Mouse (Mus musculus) neural tube, embryonic 15.5 days (tissue): ENCODE measurements around the gene Vangl1. TPM values are rescaled to one million over a fixed set of nuclear protein-coding genes. Genes with fewer than 3 reads are reported as not detected.
A peak's percentile ranks its signal among the peaks of the same experiment; 100 is the strongest.

Source experiments
- ATAC-seq: fragments of 200-750 bp; cut with Nextera tagmentation; 2 replicates; pipeline ENCODE4 v1.8.0; 2017; ENCODE audit warnings: mild to moderate bottlenecking, moderate TSS enrichment, moderate library complexity; ENCODE audit not compliant: low FRiP score
- H3K27ac ChIP-seq: fragments of 300-500 bp; sonication (generic); replicated peaks from 2 replicates; pipeline ENCODE4 v1.5.1; 2015; ENCODE audit warnings: mild to moderate bottlenecking, inconsistent platforms
- H3K27me3 ChIP-seq: fragments of 300-500 bp; sonication (generic); replicated peaks from 2 replicates; pipeline ENCODE4 v1.6.1; 2015; ENCODE audit warnings: inconsistent platforms
- H3K36me3 ChIP-seq: fragments of 300-500 bp; sonication (generic); 2 replicates; pipeline ENCODE4 v1.6.1; 2015; ENCODE audit warnings: inconsistent platforms
- H3K4me1 ChIP-seq: fragments of 300-500 bp; sonication (generic); 2 replicates; pipeline ENCODE4 v1.6.1; 2015; ENCODE audit warnings: inconsistent platforms
- H3K4me2 ChIP-seq: fragments of 300-500 bp; sonication (generic); 2 replicates; pipeline ENCODE4 v1.6.1; 2015; ENCODE audit warnings: inconsistent platforms, mild to moderate bottlenecking, moderate library complexity
- H3K4me3 ChIP-seq: fragments of 300-500 bp; sonication (generic); replicated peaks from 2 replicates; pipeline ENCODE4 v1.5.1; 2015; ENCODE audit warnings: mild to moderate bottlenecking, inconsistent platforms
- H3K9ac ChIP-seq: fragments of 300-500 bp; sonication (generic); replicated peaks from 2 replicates; pipeline ENCODE4 v1.6.1; 2015; ENCODE audit warnings: mild to moderate bottlenecking, inconsistent platforms
- H3K9me3 ChIP-seq: fragments of 300-500 bp; sonication (generic); replicated peaks from 2 replicates; pipeline ENCODE4 v1.6.1; 2016; ENCODE audit warnings: inconsistent platforms
- WGBS: fragments of 180-500 bp; shearing (Covaris S2); methylation state at CpG from one replicate; pipeline ENCODE4 v1.1.7; 2015; ENCODE audit warnings: mixed read lengths; 5-methylcytosine and 5-hydroxymethylcytosine counted together
- polyA plus RNA-seq: library from polyadenylated mRNA; unstranded; fragments of >200 nt; fragmentation: Nextera tagmentation; extraction: Ambion mirVana; gene quantifications from 2 replicates; pipeline ENCODE4 v1.2.1, GENCODE M21; 2015

The Vangl1 gene
- polyA plus RNA-seq, 1 experiment from 2014 or later = 9.0 TPM

- Histone ChIP-seq H3K4me1 (peaks cover 10% of the 10 kb centered on the region), H3K27ac (no peak overlapping the region), H3K4me2 (no peak overlapping the region), H3K27me3 (0 out of 2 replicates have a peak, but pooled peaks cover 18% of the 10 kb centered on the region), H3K36me3 (peaks cover 5% of the 10 kb centered on the region; the same call in 1 of the 2 replicates), H3K9me3 (no peaks in the 10 kb centered on the region), H3K9ac (no peak overlapping the region), H3K4me3 (no peak overlapping the region)
- 84% methylated on average over 4 of the region's 4 CpGs for WGBS
- no peak for ATAC-seq
Observed at GRCm38 (mm10) chr3:102187401-102187800, 17.1 kb downstream of the Vangl1 start.

- H3K27me3 ChIP-seq = no peaks in the 10 kb centered on the region
- peaks cover 7% of the 10 kb centered on the region for H3K4me1 ChIP-seq
- no peaks in the 10 kb centered on the region for H3K9me3 ChIP-seq
- H3K27ac ChIP-seq = no peak overlapping the region
- WGBS = 72% methylated on average over 5 of the region's 5 CpGs
- no peak for ATAC-seq
- H3K4me2 ChIP-seq = no peak overlapping the region
- H3K9ac ChIP-seq = no peak overlapping the region
- H3K4me3 ChIP-seq = no peak overlapping the region
- peaks cover 5% of the 10 kb centered on the region; the same call in 1 of the 2 replicates for H3K36me3 ChIP-seq
Observed at GRCm38 (mm10) chr3:102184721-102185120, 19.8 kb downstream of the Vangl1 start.

GRCm38 (mm10) chr3:102182601-102183000 lies 21.9 kb downstream of the Vangl1 start:
- 82% methylated on average over 2 of the region's 2 CpGs for WGBS
- H3K4me1 ChIP-seq = no peaks in the 10 kb centered on the region

GRCm38 (mm10) chr3:102181191-102181590 lies 23.3 kb downstream of the Vangl1 start:
- Histone ChIP-seq H3K4me1 (no peaks in the 10 kb centered on the region), H3K4me3 (no peak overlapping the region), H3K36me3 (peaks cover 5% of the 10 kb centered on the region; the same call in 1 of the 2 replicates), H3K4me2 (no peak overlapping the region), H3K27ac (no peak overlapping the region), H3K9me3 (no peaks in the 10 kb centered on the region), H3K27me3 (no peaks in the 10 kb centered on the region), H3K9ac (no peak overlapping the region)
- peak; percentile 60; the same call in 1 of the 2 replicates for ATAC-seq
- 59% methylated on average over 4 of the region's 4 CpGs for WGBS

More at GRCm38 (mm10) chr3:102182601-102183000, 21.9 kb downstream of the Vangl1 start:
- H3K4me3 ChIP-seq = no peak overlapping the region
- H3K36me3 ChIP-seq = peaks cover 5% of the 10 kb centered on the region; the same call in 1 of the 2 replicates
- no peak overlapping the region for H3K27ac ChIP-seq
- no peak for ATAC-seq
- no peaks in the 10 kb centered on the region for H3K9me3 ChIP-seq
- no peak overlapping the region for H3K4me2 ChIP-seq
- no peak overlapping the region for H3K9ac ChIP-seq
- H3K27me3 ChIP-seq = no peaks in the 10 kb centered on the region

- no peak overlapping the region for H3K4me2 ChIP-seq
- ATAC-seq = peak; percentile 41; the same call in 1 of the 2 replicates
Observed at GRCm38 (mm10) chr3:102180746-102181145, 23.7 kb downstream of the Vangl1 start.

GRCm38 (mm10) chr3:102179869-102180268 lies 24.6 kb downstream of the Vangl1 start:
- no peaks in the 10 kb centered on the region for H3K27me3 ChIP-seq
- no peak overlapping the region for H3K4me2 ChIP-seq
- ATAC-seq = no peak
- WGBS = 65% methylated on average over 4 of the region's 4 CpGs
- no peaks in the 10 kb centered on the region for H3K9me3 ChIP-seq
- H3K27ac ChIP-seq = no peak overlapping the region
- H3K9ac ChIP-seq = no peak overlapping the region
- no peak overlapping the region for H3K4me3 ChIP-seq
- H3K36me3 ChIP-seq = peaks cover 5% of the 10 kb centered on the region; the same call in 1 of the 2 replicates
- H3K4me1 ChIP-seq = no peaks in the 10 kb centered on the region

More at GRCm38 (mm10) chr3:102180746-102181145, 23.7 kb downstream of the Vangl1 start:
- WGBS = 68% methylated on average over 7 of the region's 7 CpGs
- H3K9ac ChIP-seq = no peak overlapping the region
- no peak overlapping the region for H3K27ac ChIP-seq
- no peaks in the 10 kb centered on the region for H3K9me3 ChIP-seq
- H3K27me3 ChIP-seq = no peaks in the 10 kb centered on the region
- H3K36me3 ChIP-seq = peaks cover 5% of the 10 kb centered on the region; the same call in 1 of the 2 replicates
- H3K4me3 ChIP-seq = no peak overlapping the region
- no peaks in the 10 kb centered on the region for H3K4me1 ChIP-seq

GRCm38 (mm10) chr3:102177837-102178615 lies 26.5 kb downstream of the Vangl1 start:
- Histone ChIP-seq H3K4me1 (no peaks in the 10 kb centered on the region), H3K9me3 (no peaks in the 10 kb centered on the region), H3K4me3 (no peak overlapping the region), H3K27me3 (no peaks in the 10 kb centered on the region), H3K27ac (no peak overlapping the region), H3K4me2 (no peak overlapping the region), H3K9ac (no peak overlapping the region), H3K36me3 (no peaks in the 10 kb centered on the region)
- WGBS = 96% methylated on average over 12 of the region's 12 CpGs
- no peak for ATAC-seq

- no peaks in the 10 kb centered on the region for H3K4me1 ChIP-seq
- 89% methylated on average over 5 of the region's 5 CpGs for WGBS
- H3K9ac ChIP-seq = no peak overlapping the region
- no peaks in the 10 kb centered on the region for H3K36me3 ChIP-seq
- H3K27me3 ChIP-seq = no peaks in the 10 kb centered on the region
- H3K27ac ChIP-seq = no peak overlapping the region
- no peak overlapping the region for H3K4me2 ChIP-seq
- ATAC-seq = no peak
- no peak overlapping the region for H3K4me3 ChIP-seq
- no peaks in the 10 kb centered on the region for H3K9me3 ChIP-seq
Observed at GRCm38 (mm10) chr3:102176116-102176515, 28.4 kb downstream of the Vangl1 start.

GRCm38 (mm10) chr3:102175701-102176100 lies 28.8 kb downstream of the Vangl1 start:
- no peak for ATAC-seq
- no peaks in the 10 kb centered on the region for H3K9me3 ChIP-seq
- H3K4me2 ChIP-seq = no peak overlapping the region
- no peak overlapping the region for H3K27ac ChIP-seq
- WGBS = 92% methylated on average over 18 of the region's 18 CpGs
- H3K9ac ChIP-seq = no peak overlapping the region
- no peaks in the 10 kb centered on the region for H3K4me1 ChIP-seq
- H3K27me3 ChIP-seq = no peaks in the 10 kb centered on the region
- no peak overlapping the region for H3K4me3 ChIP-seq
- no peaks in the 10 kb centered on the region for H3K36me3 ChIP-seq

GRCm38 (mm10) chr3:102174118-102174865 lies 30.2 kb downstream of the Vangl1 start:
- Histone ChIP-seq H3K27ac (no peak overlapping the region), H3K4me2 (no peak overlapping the region)
- no peak for ATAC-seq

GRCm38 (mm10) chr3:102169197-102169905 lies 35.1 kb downstream of the Vangl1 start:
- ATAC-seq = peak; percentile 86
- H3K27me3 ChIP-seq = no peaks in the 10 kb centered on the region
- WGBS = 48% methylated on average over 13 of the region's 13 CpGs
- no peak overlapping the region for H3K9ac ChIP-seq
- no peak overlapping the region for H3K4me2 ChIP-seq
- peak overlapping the region; percentile 48 for H3K27ac ChIP-seq
- H3K4me3 ChIP-seq = no peak overlapping the region
- H3K9me3 ChIP-seq = no peaks in the 10 kb centered on the region
- peaks cover 26% of the 10 kb centered on the region for H3K4me1 ChIP-seq
- no peaks in the 10 kb centered on the region for H3K36me3 ChIP-seq

More at GRCm38 (mm10) chr3:102174118-102174865, 30.2 kb downstream of the Vangl1 start:
- Histone ChIP-seq H3K9ac (no peak overlapping the region), H3K9me3 (no peaks in the 10 kb centered on the region), H3K27me3 (no peaks in the 10 kb centered on the region), H3K4me3 (no peak overlapping the region), H3K4me1 (peaks cover 10% of the 10 kb centered on the region), H3K36me3 (no peaks in the 10 kb centered on the region)
- 72% methylated on average over 8 of the region's 8 CpGs for WGBS
